Mouse (Mus musculus) kidney, embryonic 15.5 days (tissue): ENCODE measurements at regions not wholly inside any gene's neighbourhood (a gene's known extent, or its start where the extent isn't known, plus 50 kb on each side); places are given as distances from the start of the nearest gene placed in this dataset.
A peak's percentile ranks its signal among the peaks of the same experiment; 100 is the strongest.

Experiments used
- ATAC-seq: fragments of 200-750 bp; cut with Nextera tagmentation; replicated peaks from 2 replicates; pipeline ENCODE4 v1.8.0; 2017; ENCODE audit warnings: moderate TSS enrichment; ENCODE audit not compliant: low FRiP score
- H3K27ac ChIP-seq: fragments of 300-500 bp; sonication (generic); 2 replicates; pipeline ENCODE4 v1.5.1; 2015; ENCODE audit warnings: mild to moderate bottlenecking, inconsistent platforms
- H3K27me3 ChIP-seq: fragments of 300-500 bp; sonication (generic); 2 replicates; pipeline ENCODE4 v1.6.1; 2015; ENCODE audit warnings: inconsistent platforms
- H3K36me3 ChIP-seq: fragments of 300-500 bp; sonication (generic); 2 replicates; pipeline ENCODE4 v1.6.1; 2015; ENCODE audit warnings: inconsistent platforms
- H3K4me1 ChIP-seq: fragments of 300-500 bp; sonication (generic); 2 replicates; pipeline ENCODE4 v1.6.1; 2015; ENCODE audit warnings: inconsistent platforms
- H3K4me2 ChIP-seq: fragments of 300-500 bp; sonication (generic); 2 replicates; pipeline ENCODE4 v1.6.1; 2015; ENCODE audit warnings: moderate library complexity, mild to moderate bottlenecking, inconsistent platforms
- H3K4me3 ChIP-seq: fragments of 300-500 bp; sonication (generic); replicated peaks from 2 replicates; pipeline ENCODE4 v1.5.1; 2015; ENCODE audit warnings: mild to moderate bottlenecking, inconsistent platforms
- H3K9ac ChIP-seq: fragments of 300-500 bp; sonication (generic); 2 replicates; pipeline ENCODE4 v1.6.1; 2015; ENCODE audit warnings: mild to moderate bottlenecking, inconsistent platforms
- H3K9me3 ChIP-seq: fragments of 300-500 bp; sonication (generic); replicated peaks from 2 replicates; pipeline ENCODE4 v1.6.1; 2016; ENCODE audit warnings: inconsistent platforms
- WGBS: fragments of 180-500 bp; shearing (Covaris S2); methylation state at CpG from one replicate; pipeline ENCODE4 v1.1.7; 2015; ENCODE audit warnings: mixed read lengths; 5-methylcytosine and 5-hydroxymethylcytosine counted together

DNA sequence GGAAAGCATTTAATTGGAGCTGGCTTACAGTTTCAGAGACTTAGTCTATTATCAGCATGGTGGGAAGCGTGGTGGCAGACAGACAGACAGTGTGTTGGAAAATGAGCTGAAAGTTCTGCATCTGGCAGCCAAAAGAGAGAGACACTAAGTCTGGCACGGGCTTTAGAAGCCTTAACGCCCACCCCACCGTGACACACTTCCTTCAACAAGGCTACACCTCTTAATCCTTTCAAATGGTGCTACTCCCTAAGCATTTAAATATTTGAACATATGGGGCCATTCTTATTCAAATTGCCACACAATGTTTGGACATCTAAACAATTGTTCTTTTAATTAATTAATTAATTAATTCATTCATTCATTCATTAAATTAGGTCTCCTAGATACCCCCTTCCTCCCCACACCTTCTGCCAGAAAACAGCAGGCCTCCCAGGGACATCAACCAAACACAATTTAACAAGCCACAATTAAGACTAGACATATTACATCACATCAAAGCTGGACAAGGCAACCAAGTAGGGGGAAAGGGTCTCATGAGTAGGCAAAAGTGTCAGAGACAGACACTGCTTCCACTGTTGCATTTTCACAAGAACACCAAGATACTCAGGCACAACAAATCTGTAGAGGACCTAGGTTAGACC lies 135.4 kb upstream of the Ptbp2 start:
- H3K4me2 ChIP-seq, result no peak overlapping the region
- no peaks in the 10 kb centered on the region for H3K9me3 ChIP-seq
- no peak overlapping the region for H3K4me3 ChIP-seq
- 89% methylated on average over 4 of the region's 4 CpGs for WGBS
- H3K9ac ChIP-seq, result no peak overlapping the region
- no peaks in the 10 kb centered on the region for H3K36me3 ChIP-seq
- H3K27me3 ChIP-seq, result no peaks in the 10 kb centered on the region
- no peak overlapping the region for H3K27ac ChIP-seq
- H3K4me1 ChIP-seq, result no peaks in the 10 kb centered on the region
- no peak for ATAC-seq

DNA sequence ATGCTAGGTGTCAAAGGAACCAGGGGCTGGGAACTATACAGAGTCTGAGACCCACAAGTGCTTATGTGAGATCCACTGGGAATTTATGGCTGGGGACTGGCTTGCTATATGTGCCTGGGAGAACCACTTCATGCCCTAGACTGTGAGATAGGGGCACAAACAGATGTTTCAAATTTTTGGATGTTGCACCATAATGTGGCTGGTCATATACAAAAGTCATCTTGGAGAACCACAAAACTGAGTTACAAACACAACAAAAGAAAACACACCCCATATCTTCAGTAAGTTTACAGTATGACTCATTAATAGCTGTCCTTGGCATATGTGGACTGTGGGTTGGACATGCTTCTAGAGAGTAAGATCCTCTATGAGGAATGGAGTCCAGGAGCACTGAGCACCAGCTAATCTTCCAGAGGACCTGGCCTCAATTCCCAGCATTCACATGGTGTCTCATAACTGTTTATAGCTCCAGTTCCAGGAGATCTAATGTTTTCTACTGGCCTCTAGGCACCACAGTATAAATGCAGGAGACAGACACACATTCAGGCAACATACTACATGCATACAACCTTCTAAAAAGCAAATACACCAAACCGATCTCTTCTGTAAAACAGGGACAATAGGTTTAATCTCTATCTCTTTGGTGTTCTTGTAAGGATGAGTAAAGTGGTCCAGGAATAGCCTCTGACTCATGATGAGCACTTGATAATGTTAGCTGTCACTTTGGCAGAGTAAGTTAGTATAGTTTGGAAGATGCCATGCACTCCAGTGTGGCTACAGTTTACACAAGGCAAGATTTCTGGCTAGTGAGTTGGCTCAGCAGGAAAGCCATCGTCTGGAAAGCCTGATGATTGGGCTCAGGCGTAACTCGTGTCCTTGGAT lies 132.0 kb upstream of the Ptbp2 start:
- Histone ChIP-seq H3K27ac (no peak overlapping the region), H3K4me3 (no peak overlapping the region), H3K27me3 (no peaks in the 10 kb centered on the region), H3K36me3 (no peaks in the 10 kb centered on the region), H3K9ac (no peak overlapping the region), H3K9me3 (no peaks in the 10 kb centered on the region), H3K4me2 (no peak overlapping the region), H3K4me1 (0 out of 2 replicates have a peak, but pooled peaks cover 3% of the 10 kb centered on the region)
- 61% methylated on average over 4 of the region's 4 CpGs for WGBS
- ATAC-seq, result no peak

DNA sequence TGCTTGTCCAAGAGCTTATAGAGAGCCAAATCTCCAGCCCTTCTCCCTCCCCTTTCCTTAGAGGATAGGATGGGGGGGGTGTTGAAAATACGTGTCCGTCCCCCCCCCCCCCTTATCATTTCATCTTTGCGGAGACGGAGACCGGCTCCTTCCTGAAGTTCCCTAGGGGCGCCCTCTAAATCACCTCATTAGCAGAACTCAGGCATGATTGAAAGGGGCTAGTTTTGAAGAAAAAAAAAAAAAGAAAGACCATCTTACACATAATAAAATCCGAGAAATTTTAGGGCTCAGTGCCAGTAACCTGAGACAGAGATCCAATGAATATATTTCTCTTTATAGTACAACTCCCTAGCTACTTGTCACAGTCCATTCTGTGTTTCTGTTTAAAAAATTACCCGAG lies 127.3 kb upstream of the Ptbp2 start:
- 0 out of 2 replicates have a peak, but pooled peaks cover 4% of the 10 kb centered on the region for H3K4me1 ChIP-seq
- no peaks in the 10 kb centered on the region for H3K36me3 ChIP-seq
- no peaks in the 10 kb centered on the region for H3K27me3 ChIP-seq
- no peak; the same call in 1 of the 2 replicates for ATAC-seq
- H3K9ac ChIP-seq, result no peak overlapping the region
- H3K4me3 ChIP-seq, result 0 out of 2 replicates have a peak overlapping the region, but pooled peaks have one; percentile 1
- WGBS, result 25% methylated on average over 8 of the region's 8 CpGs
- H3K27ac ChIP-seq, result no peak overlapping the region
- H3K9me3 ChIP-seq, result no peaks in the 10 kb centered on the region
- H3K4me2 ChIP-seq, result peak overlapping the region; percentile 35

DNA sequence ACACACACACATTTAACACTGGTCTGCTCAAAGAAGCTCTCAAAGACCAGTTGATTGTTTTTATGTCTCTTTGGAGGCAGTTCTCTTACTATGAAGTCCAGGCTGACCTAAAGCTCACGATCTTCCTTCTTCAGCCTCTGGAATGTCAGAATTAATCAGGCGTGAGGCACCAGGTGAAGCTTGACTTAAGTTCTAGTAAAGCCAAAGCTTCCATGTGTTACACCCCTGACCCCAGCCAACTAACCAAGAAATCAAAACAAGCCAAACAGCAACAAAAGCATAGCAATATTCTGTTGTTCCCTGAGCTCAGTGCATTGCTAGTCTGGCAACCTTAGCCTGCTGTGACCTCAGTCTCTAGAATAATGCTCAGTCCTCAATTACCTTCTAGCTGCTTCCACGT lies 120.0 kb upstream of the Ptbp2 start:
- WGBS, result 32% methylated on average over 3 of the region's 3 CpGs
- Histone ChIP-seq H3K9me3 (no peaks in the 10 kb centered on the region), H3K4me3 (no peak overlapping the region), H3K4me2 (no peak overlapping the region), H3K27me3 (no peaks in the 10 kb centered on the region), H3K36me3 (no peaks in the 10 kb centered on the region), H3K27ac (no peak overlapping the region), H3K9ac (no peak overlapping the region), H3K4me1 (0 out of 2 replicates have a peak, but pooled peaks cover 4% of the 10 kb centered on the region)
- peak; percentile 74 for ATAC-seq

DNA sequence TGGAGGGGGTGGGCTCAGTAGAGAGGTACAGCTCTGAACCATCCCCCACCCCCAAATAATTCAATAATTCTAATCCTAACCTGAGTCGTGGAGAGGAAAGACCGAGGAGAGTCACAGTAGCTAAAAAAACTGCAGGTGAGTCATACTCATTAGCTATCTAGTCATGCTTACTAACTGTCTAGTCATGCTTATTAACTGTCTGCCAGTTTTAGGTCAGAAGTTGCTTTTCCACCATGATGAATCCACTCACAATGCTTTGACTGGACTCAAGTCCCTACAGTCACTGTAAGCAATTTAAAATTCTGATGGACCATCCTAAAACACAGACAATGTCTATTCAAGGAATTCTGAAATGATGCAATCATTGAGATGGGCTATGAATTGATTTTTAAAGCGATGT lies 110.9 kb upstream of the Ptbp2 start:
- WGBS, result 80% methylated on average over 3 of the region's 3 CpGs
- ATAC-seq, result no peak
- H3K4me2 ChIP-seq, result no peak overlapping the region
- H3K36me3 ChIP-seq, result no peaks in the 10 kb centered on the region
- H3K4me3 ChIP-seq, result no peak overlapping the region
- H3K9me3 ChIP-seq, result no peaks in the 10 kb centered on the region
- no peaks in the 10 kb centered on the region for H3K27me3 ChIP-seq
- no peak overlapping the region for H3K9ac ChIP-seq
- no peak overlapping the region for H3K27ac ChIP-seq
- peaks cover 10% of the 10 kb centered on the region; the same call in 1 of the 2 replicates for H3K4me1 ChIP-seq

DNA sequence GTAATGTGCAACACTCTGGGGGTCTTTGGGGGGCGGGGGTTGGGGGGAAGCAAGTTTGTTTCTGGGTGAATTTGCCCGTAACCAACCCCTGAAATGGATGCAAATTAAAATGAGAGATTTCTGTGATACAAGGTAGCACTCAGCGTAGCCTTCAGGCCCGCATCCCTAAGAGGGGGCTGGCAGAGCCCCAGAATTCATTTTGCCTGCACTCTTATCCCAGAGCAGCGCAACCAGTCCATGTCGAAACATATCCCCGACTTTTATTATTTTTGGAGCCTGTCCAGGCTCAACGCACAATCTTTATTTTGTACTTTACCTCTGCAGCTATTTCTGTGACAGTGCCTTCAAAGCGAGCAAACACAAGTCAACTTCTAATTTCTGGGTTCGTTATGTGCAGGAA lies 109.8 kb upstream of the Ptbp2 start:
- no peak overlapping the region for H3K9ac ChIP-seq
- H3K36me3 ChIP-seq, result no peaks in the 10 kb centered on the region
- peak overlapping the region; percentile 52 for H3K4me2 ChIP-seq
- H3K4me1 ChIP-seq, result peaks cover 10% of the 10 kb centered on the region; the same call in 1 of the 2 replicates
- 36% methylated on average over 10 of the region's 10 CpGs for WGBS
- no peaks in the 10 kb centered on the region for H3K27me3 ChIP-seq
- H3K9me3 ChIP-seq, result no peaks in the 10 kb centered on the region
- no peak for ATAC-seq
- H3K4me3 ChIP-seq, result peak overlapping the region; percentile 18; the same call in 1 of the 2 replicates
- H3K27ac ChIP-seq, result no peak overlapping the region

DNA sequence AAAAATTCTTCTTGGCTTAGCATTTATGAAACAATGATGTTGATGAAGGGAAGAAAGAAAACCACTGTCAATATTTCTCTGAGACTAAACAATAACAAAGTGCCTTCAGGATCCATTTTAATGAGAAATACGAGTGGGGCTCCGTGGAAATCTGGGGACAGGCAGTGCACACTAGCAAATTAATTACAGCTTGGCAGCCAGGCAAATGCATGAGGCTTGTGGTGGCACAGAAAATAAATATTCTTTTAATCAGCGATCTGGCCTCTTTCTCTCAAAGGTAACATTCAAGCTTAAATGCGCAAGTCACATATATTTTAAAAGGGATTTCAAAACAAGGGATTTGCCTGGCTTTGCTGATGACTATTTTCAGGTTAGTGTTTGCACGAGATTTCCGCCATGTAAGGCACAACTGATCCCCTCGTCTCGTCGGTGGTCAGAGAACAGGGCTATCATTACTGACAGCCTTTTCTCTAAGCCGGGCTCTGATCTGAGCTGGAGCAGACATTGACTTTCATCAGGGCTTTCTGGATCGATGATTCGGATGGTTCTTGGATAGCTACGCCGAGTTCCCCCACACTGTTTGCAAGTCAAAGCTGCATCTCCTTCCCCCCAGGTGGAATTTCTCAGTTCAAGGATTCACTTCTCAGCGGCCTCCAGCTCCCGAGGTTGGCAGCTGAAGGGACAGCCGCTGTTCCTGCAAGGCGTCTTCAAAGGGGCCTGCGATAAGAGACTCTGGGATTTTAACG lies 109.1 kb upstream of the Ptbp2 start:
- 0 out of 2 replicates have a peak, but pooled peaks have one; percentile 40 for ATAC-seq
- H3K9ac ChIP-seq, result no peak overlapping the region
- no peaks in the 10 kb centered on the region for H3K27me3 ChIP-seq
- 14% methylated on average over 20 of the region's 20 CpGs for WGBS
- H3K36me3 ChIP-seq, result no peaks in the 10 kb centered on the region
- no peaks in the 10 kb centered on the region for H3K9me3 ChIP-seq
- H3K4me3 ChIP-seq, result peak overlapping the region; percentile 18
- H3K4me2 ChIP-seq, result peak overlapping the region; percentile 52
- no peak overlapping the region for H3K27ac ChIP-seq
- peaks cover 10% of the 10 kb centered on the region; the same call in 1 of the 2 replicates for H3K4me1 ChIP-seq

DNA sequence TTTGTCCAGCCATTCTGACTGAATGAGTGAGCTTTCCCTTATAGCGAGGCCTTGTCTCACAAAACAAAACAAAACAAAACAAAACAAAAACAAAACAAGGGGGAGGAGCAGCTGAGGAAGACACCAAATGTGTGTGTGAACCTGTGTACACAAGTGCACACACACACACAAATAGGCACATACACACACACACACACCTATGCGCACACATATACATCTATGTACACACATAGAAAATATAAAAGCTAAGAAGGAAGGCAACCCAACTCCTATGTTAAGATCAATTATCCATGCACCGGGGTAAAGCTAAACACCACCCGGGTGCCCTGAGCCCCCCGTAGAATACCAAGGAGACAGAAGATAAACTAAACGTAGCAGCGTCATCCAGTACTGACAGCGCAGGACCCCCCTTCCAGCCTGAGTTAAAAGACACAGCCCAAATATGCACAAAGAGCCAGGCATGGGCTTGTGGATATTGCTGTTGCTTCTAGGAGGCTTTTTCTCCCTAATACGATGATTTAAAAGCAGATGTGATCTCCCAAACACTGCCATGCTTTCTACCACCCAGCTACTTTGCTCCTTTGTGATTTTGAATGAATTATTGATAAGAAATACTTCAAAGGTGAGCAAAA lies 108.4 kb upstream of the Ptbp2 start:
- H3K36me3 ChIP-seq, result no peaks in the 10 kb centered on the region
- ATAC-seq, result no peak
- H3K4me2 ChIP-seq, result no peak overlapping the region
- no peaks in the 10 kb centered on the region for H3K9me3 ChIP-seq
- H3K4me1 ChIP-seq, result peaks cover 10% of the 10 kb centered on the region; the same call in 1 of the 2 replicates
- H3K4me3 ChIP-seq, result no peak overlapping the region
- H3K27me3 ChIP-seq, result no peaks in the 10 kb centered on the region
- no peak overlapping the region for H3K27ac ChIP-seq
- WGBS, result 75% methylated on average over 9 of the region's 9 CpGs
- no peak overlapping the region for H3K9ac ChIP-seq

DNA sequence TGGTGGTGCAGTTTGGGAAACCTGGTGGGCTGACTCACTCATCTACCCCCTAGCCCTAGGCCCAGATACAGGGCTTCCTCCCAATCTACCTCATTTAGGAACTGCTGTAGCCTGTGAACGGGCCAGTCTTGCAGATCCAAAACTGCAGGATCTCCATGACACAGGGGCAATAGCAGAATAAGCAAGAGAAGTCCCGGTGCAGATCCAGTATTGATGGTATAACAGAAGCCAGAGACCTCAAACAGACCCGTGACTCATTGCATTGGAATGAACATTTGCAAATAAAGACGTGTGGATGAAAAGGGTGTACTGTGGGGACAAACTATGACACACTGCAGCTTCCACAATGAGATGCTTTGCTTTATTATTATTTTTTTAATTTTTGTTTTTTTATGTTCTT lies 106.6 kb upstream of the Ptbp2 start:
- no peaks in the 10 kb centered on the region for H3K27me3 ChIP-seq
- no peak overlapping the region for H3K4me2 ChIP-seq
- peaks cover 10% of the 10 kb centered on the region; the same call in 1 of the 2 replicates for H3K4me1 ChIP-seq
- no peaks in the 10 kb centered on the region for H3K9me3 ChIP-seq
- no peak overlapping the region for H3K9ac ChIP-seq
- WGBS, result 63% methylated on average over 4 of the region's 4 CpGs
- H3K36me3 ChIP-seq, result no peaks in the 10 kb centered on the region
- 0 out of 2 replicates have a peak, but pooled peaks have one; percentile 29 for ATAC-seq
- no peak overlapping the region for H3K27ac ChIP-seq
- no peak overlapping the region for H3K4me3 ChIP-seq

DNA sequence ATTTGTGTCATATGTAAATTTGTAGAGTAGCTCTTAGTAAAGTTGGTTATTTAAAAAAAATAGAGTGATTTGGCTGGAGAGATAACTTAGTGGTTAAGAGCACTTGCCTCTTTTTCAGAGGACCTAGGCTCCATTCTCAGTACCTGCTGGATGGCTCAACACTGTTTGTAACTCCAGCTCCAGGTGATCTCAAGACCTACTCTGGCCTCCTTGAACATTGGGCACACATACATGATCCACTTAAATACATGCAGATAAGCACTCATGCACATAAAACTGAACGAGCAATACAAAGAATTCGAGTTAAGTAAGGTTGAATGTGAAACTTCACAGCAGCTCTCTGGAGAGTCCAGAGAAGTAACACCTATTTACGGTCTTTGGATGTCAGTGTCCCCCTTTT lies 104.2 kb upstream of the Ptbp2 start:
- H3K9me3 ChIP-seq, result no peaks in the 10 kb centered on the region
- H3K4me2 ChIP-seq, result no peak overlapping the region
- H3K36me3 ChIP-seq, result no peaks in the 10 kb centered on the region
- WGBS, result 92% methylated on average over 3 of the region's 3 CpGs
- no peak overlapping the region for H3K4me3 ChIP-seq
- no peak for ATAC-seq
- H3K27me3 ChIP-seq, result no peaks in the 10 kb centered on the region
- no peak overlapping the region for H3K9ac ChIP-seq
- 0 out of 2 replicates have a peak, but pooled peaks cover 4% of the 10 kb centered on the region for H3K4me1 ChIP-seq
- no peak overlapping the region for H3K27ac ChIP-seq

DNA sequence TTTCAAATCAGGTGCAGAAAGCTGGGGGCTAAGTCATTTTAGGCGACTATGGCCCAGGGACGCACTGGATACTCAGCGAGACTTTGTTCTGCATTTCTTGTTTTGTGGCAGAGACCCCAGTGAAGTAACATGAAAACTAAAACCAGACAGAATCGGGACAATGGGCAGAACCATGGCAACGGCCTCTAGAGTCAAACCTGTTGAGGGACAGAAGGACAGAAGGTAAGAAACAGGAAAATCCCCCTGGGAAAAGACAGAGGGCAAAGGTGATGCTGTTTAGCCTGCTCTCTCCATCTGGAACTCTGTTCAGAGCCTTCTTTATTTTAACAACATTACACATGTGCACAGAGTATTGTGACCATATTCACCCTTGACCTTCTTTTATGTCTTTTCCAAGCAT lies 92.1 kb upstream of the Ptbp2 start:
- H3K4me1 ChIP-seq, result no peaks in the 10 kb centered on the region
- H3K9me3 ChIP-seq, result no peaks in the 10 kb centered on the region
- no peak overlapping the region for H3K9ac ChIP-seq
- no peaks in the 10 kb centered on the region for H3K36me3 ChIP-seq
- H3K27ac ChIP-seq, result no peak overlapping the region
- H3K27me3 ChIP-seq, result no peaks in the 10 kb centered on the region
- H3K4me3 ChIP-seq, result no peak overlapping the region
- H3K4me2 ChIP-seq, result no peak overlapping the region
- no peak for ATAC-seq
- WGBS, result 85% methylated on average over 5 of the region's 5 CpGs
